Mouse (Mus musculus): ENCODE data around the gene Mrgprd. TPM values are rescaled to one million over a fixed set of nuclear protein-coding genes. Genes with fewer than 3 reads are reported as not detected.

Mrgprd gene
- total RNA-seq, 2 experiments from 2014 or later, result not detected

DNA sequence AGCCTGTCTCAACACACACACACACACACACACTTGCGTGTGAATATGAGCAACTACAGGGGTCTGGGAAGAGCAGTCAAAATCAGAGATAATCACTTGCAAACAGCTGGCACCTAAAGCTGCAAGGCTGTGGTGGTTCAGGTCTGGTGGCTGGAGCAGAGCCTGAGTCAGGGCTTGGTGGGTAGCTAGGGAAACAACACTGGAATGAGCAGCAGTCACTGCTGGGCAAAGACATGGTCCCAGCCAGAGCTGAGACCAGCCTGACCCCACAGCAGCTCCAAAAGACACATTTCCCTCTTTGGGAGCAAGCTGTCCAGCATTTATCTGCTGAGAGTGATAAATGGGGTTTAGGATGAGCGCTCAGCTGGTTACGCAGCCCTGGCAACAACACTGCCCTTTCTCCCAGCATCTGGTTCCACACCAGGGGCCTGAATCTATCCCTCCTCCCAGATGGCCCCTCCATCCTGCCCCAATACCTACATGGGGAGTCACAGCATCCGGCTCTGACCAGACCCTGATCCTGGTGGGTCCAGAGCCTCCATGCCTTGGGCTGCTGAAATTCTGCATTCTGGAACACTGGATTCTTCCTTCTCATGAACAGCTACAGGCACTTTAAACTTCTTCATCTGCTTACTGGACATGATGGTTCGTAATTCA lies 25.7 kb downstream of the Mrgprd start:
- peak; percentile 43 for ATAC-seq (ENCODE audit: poor library complexity, severe bottlenecking)

Other genes starting within 250 kb of the Mrgprd start
- gene 1810010D01Rik, start 106.7 kb upstream of the Mrgprd start, total RNA-seq (2015), result not detected in 2 replicates
- not detected in 2 replicates for gene 1810010D01Rik, start 106.7 kb upstream of the Mrgprd start, total RNA-seq (2017)
- 7.9 and 8.6 TPM in 2 replicates for gene Tpcn2, start 30.8 kb upstream of the Mrgprd start, total RNA-seq (2015)
- 6.7 and 7.5 TPM in 2 replicates for gene Tpcn2, start 30.8 kb upstream of the Mrgprd start, total RNA-seq (2017)
- not detected in 2 replicates for gene Mrgprf, start 14.0 kb upstream of the Mrgprd start, total RNA-seq (2015)
- not detected in 2 replicates for gene Mrgprf, start 14.0 kb upstream of the Mrgprd start, total RNA-seq (2017)